Mouse (Mus musculus) megakaryocyte-erythroid progenitor cell, adult 5-6 weeks (primary cell): ENCODE results near the gene Srp72. TPM values are rescaled to one million over a fixed set of nuclear protein-coding genes. Genes with fewer than 3 reads are reported as not detected.
A peak's percentile ranks its signal among the peaks of the same experiment; 100 is the strongest.
"Not testable (repeated sequence)": the region's sequence is repeated elsewhere in the genome, so short reads cannot be mapped to it uniquely, and the experiment has no call there.

Experiments
- ATAC-seq: replicated peaks from 2 replicates; pipeline ENCODE4 v1.8.0; 2016; ENCODE audit warnings: mild to moderate bottlenecking, inconsistent platforms; ENCODE audit not compliant: severe bottlenecking, poor library complexity, low FRiP score, low TSS enrichment
- total RNA-seq, 2 experiments: library from RNA; stranded (forward) in 1 of 2; stranded (reverse) in 1 of 2; fragments of 200-1000, 215-1000 nt in 1 of 2; fragments of >200 nt in 1 of 2; fragmentation: Nextera tagmentation in 1 of 2; gene quantifications; 2 replicates each; pipeline ENCODE4 v1.2.3; 2014 to 2017

Srp72 gene
- total RNA-seq, 2 experiments from 2014 or later = 143 to 199 TPM

DNA sequence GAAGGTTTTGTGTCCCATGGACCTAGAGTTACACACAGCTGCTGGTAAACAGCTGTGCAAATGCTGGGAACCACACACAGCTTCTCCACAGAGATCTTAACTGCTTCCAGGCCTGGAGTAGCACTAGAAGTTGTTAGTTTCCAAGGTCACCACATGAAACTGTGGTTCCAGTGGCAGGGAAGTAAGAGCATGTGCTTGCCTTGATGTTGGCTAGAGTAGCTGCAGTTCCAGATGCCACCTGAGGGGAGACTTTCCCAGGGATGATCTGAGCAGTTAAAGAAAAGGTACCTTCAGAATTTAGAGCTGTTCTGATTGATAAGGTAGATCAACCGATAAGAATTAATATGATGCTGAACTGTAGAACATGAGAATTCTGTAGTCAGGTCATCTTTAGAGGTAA, 16.5 kb upstream of the Srp72 start:
- ATAC-seq = peak; percentile 63

DNA sequence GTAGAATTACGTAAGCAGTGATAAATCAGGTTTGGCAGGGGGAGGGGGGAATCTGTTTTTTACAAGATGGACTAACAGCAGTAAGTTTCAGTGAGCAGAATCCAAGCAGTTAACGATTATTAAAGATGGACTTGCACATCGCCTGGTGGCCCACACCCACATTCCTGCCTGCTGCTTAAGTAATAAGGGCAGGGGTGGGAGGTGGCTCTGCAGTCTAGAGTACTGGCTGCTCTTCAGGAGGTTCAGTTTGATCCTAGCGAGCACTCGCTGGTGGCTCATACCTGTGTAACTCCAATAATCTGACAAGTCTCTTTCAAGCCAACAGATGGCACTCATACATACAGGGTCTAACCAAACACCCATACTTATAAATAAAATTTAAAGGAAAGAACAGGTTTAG, 14.9 kb upstream of the Srp72 start:
- ATAC-seq = no peak

DNA sequence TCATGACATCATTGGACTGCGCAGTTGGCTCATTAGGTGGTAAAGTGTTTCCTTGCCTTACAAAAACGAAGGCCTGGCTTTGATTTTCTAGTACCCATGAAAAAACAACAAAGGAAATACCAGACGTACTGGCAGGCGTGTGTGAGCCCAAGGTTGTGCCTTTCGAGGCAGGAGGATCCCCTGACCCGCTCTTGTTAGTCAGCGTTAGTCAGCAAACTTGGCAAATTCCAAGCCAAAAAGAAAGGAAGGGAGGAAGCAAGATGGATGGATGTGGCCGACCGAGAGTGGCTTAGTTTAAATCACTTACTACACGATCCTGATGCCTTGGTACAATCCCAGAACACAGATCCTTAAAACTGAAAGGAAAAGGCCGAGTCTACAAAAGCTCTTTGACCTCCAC, 11.9 kb upstream of the Srp72 start:
- ATAC-seq = no peak

DNA sequence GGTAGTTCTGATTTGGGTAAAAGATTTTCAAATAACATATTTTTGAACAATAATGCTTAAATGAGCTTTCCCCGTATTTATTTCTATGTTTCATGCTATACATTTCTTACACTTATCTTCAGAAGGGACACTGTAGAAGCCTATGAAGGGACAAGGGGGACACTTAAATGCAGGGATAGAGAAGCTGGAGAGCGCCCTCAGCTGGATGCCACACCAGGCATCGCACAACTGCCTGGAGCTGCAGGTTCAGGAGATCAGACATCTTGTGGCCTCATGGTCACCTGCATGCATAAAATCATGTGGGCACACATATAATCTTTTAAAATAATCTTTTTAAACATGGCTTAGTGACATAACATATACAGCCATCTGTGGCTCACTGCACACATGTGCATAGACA, 9.8 kb upstream of the Srp72 start:
- no peak; the same call in 1 of the 2 replicates for ATAC-seq

DNA sequence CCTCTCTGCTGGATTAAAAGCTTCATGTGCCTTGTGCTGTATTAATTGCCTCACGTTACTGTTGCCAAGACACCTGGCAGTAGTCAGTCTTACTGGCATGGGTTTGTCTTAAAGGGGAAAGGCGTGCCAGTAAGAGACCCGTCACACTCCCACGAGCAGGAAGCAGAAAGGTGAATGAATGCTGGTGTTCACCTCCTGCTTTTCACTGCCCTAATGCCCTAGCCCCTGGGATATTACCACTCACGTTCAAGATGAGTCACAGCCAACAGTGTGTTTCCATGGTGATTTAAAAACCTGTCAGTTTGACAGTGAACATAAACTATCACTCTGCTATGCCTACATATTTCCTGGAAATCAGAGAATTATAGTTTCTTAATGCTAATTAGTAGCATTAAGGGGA, 5.2 kb upstream of the Srp72 start:
- no peak for ATAC-seq

DNA sequence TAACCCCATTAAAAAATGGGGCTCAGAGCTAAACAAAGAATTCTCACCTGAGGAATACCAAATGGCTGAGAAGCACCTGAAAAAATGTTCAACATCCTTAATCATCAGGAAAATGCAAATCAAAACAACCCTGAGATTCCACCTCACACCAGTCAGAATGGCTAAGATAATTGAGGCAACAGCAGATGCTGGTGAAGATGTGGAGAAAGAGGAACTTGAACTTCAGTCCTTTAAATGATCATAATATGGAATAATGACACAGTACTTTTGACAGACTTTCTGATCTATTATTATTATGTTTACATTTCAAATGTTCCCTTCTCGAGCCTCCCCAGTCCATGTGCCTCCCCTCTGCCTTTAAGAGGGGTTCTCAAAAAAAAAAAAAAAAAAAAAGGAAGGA, 3.4 kb upstream of the Srp72 start:
- not testable (repeated sequence) for ATAC-seq

DNA sequence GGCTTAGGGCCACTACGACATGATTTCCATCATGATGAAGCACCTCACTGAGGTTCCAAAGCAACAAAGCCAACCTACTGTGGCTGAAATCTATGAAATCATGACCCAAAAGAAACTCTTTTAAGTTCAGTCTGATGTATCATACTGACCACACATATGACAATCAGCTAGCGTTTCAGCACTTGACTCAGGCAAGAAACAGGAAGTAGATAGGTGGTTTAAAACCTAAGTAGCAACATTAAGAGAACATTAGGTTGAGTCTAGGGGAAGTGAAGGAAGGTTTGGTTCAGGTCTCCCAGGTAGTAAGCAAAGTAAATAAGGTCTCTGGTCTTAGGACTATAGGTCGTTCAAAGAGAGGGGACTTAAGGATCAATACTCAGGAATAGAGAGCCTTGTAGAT, 995 bp upstream of the Srp72 start:
- ATAC-seq = 0 out of 2 replicates have a peak, but pooled peaks have one; percentile 12

DNA sequence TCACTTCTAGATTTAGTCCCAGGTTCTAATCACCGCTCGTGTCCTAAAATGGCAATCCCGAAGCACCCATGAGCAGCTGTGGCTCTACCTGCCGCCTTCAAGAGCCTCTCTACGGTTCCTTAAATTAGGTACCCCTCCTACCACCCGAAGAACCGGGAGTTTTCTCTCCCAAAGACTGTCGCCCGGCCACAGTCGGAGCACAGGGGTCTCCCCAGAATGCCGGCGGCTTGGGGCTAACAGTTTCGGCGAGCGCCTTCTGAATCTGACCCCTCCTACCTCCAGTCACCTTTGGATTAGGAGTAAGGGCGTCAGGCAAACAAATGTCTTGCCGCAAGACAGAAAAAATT, 303 bp upstream of the Srp72 start:
- peak; percentile 29; the same call in 1 of the 2 replicates for ATAC-seq

DNA sequence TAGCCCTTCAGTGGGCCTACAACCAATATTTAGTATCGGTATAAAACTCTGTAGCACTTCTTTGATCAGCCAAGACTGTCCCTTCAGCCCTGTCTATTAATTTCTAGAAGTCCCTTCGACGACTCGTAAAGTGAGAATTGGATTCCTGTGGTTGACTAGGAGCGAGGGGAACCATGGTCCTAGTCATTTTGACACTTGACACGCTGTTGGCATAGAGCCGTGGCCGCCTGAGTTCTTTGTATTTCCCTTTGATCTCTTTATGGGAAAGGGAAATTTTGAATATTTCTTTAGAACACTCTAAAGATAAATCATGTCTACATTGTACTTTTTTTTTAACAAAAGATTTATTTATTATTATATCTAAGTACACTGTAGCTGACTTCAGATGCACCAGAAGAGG, 1.3 kb downstream of the Srp72 start:
- ATAC-seq = no peak

DNA sequence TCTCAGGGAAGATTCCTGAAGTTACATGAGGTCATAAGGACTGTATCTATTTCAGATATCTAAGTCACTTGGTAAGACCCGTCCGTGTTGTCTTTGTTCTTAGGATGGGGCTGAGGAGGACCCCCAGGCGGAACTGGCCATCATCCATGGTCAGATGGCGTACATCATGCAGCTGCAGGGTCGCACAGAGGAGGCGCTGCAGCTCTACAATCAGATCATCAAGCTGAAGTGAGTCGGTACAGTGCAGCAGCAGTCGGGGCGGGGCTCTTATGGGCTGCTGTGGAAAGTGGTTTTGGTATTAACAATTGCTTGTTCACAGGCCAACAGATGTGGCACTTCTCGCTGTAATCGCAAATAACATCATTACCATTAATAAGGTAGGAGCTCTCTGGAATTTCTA, 9.5 kb downstream of the Srp72 start:
- no peak for ATAC-seq

DNA sequence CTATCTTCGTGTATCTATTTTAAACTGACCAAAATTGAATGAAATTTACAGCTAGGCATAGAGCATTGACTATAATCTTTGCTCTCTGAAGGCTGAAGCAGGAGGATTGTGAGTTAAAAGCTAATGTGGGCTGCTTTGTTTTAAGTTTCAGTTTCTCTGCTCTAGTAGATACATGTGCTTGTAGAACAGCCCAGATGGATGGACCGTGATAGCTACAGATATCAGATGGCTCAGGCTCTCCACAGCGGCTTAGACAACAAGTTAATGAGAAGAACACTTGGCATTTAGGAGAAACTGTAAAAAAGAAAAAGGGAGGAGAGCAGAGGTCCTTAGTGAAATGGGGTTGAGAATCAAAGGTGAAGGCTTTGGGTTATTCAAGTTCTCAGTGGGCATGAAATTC, 16.3 kb downstream of the Srp72 start:
- ATAC-seq = peak; percentile 90

DNA sequence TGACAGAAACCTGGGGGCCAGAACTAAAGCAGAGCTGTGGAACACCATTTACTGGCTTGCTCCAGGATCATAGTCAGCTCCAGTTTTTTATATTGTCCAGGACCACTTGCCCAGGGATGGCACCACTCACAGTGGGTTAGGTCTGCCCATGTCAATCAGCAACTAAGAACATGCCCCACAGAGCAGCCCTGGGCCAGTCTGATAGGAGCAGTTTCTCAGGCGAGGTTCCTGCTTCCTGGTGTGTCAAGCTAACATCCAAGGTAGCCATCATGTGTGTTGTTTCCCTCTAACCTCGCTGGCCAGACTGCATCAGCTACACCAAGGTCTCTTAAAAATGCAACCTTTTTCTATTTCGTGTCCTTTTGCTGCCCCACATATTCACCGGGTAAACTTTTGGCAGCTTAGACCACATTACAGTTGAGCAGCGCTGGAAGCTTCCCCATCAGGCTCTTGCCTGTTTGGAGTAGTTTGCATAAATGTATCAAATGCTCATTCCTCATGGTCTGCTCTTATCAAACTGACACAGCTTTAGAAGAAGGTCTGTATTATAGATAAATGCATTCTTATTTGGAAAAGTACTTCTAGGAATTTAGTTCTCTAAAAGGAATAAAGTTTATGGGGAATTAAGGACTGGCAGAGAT, 18.8 kb downstream of the Srp72 start:
- ATAC-seq = peak; percentile 69

DNA sequence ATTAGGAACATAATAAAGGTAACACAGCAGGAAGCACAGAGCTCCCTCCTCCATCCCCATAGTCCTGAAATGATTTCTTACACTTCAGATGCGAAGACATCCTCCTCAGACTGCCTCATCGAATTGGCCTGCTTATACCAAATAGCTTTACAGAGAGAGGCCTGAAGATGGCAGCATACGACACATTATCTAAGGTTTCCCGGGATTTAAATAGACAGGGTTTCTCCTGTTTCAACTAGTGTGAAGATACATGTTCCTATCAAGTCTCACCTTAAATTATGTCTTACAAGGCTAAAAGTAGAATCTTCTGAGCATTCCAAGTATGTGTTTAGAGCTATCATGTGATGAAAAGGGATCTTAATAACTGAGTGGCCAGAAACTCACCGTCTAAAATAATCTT, 23.9 kb downstream of the Srp72 start:
- peak; percentile 59; the same call in 1 of the 2 replicates for ATAC-seq

DNA sequence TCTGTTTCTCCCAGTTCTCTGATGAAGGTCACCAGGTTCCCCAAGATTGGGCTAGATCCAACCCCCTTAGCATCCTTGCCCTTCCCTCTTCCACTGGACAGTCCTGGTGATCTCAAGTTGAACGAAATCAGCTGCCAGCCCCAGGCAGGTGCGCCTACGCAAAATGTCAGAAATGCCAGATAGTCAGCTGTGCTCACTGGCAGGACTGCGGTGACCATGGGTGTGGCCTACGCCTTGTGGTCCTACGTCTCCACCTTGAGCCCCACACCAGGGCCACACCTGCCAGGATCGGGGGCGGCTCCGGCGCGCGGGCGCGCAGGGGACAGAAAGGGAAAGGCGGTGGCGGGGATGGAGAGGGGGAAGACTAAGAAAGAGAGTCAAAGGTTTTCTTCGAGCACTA, 26.7 kb downstream of the Srp72 start:
- ATAC-seq = no peak

DNA sequence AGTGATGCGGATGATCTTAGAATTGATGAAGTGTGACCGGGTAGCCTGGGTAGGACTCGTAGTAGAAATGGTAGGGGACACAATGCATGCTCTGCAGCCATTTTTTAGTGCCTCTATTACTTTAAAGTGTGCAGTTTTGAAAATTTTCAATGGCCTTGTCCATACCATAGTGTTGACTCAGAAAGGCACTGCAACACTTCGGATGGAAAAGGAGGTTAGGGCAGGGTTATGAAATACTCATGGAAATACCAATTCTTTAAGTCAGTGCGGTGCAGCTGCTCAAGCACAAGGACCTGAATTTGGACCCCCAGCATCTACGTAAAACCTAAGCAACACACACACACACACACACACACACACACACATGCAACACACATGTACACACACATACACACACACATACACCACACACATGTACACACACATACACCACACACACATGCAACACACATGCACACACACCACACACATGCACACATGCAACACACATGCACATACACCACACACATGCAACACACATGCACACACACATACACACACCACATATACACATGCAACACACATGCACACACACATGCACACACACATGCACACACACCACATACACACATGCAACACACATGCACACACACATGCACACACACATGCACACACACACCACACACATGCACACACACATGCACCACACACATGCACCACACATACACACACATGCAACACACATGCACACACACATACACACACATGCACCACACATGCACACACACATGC, 29.8 kb downstream of the Srp72 start, which contains the start of gene Arl9:
TSS of gene Arl9 (plus strand) at position 5 of the 771 bp plus-strand sequence.
- no peak for ATAC-seq

DNA sequence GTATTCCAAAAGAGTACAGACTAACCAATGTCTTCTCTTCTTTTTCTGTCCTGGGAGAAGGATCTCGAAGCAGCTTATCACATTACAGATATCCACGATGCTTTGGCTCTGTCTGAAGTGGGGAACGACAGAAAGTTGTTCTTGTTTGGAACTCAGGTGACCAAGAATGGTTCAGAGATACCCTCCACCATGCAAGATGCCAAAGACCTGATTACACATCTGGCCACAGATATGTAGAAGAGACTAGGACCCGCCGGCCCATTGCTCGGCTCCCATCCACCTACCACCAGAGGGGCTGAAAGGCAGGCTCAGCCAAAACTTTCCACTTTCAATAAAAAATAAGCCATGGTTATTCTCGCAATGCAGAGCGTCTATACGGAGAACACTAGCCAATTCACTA, 35.9 kb downstream of the Srp72 start:
- ATAC-seq = no peak

DNA sequence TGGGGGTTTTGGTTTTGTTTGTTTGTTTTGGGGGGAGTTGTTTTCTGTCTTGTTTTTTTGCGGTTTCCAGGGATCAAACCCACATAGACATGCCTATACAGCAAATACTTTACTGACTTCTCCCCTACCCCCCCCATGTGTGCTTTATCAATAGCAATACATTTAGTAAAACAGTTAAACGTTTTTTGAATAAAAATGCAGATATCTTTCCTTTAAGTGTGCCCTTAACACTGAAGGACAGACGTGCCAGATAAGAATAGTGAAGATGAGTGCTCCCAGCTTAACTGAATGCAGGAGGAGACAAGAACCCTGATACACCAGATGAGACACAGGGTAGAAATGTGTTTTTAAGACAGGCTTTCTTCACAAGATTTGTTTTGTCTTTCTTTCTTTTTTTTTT, 36.6 kb downstream of the Srp72 start:
- peak; percentile 65 for ATAC-seq

DNA sequence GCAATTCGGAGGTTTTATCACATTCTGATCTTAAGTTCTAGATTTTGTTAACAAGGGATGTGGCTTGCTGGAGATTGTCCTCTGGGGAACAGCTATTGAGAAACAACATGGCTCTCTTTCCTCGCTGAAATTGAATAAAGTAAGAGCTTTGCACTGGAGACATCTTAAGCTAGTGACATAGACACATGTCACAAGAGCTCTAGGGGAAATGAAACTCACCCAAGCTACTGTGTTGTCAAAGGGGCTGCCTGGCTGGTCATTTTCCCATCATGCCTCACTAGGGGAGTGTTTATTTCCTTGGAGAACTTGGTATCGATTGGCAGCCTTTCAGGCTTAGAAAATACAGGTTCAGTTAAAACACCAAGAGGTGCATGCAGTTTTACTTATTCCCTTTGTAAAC, 38.7 kb downstream of the Srp72 start:
- no peak for ATAC-seq

DNA sequence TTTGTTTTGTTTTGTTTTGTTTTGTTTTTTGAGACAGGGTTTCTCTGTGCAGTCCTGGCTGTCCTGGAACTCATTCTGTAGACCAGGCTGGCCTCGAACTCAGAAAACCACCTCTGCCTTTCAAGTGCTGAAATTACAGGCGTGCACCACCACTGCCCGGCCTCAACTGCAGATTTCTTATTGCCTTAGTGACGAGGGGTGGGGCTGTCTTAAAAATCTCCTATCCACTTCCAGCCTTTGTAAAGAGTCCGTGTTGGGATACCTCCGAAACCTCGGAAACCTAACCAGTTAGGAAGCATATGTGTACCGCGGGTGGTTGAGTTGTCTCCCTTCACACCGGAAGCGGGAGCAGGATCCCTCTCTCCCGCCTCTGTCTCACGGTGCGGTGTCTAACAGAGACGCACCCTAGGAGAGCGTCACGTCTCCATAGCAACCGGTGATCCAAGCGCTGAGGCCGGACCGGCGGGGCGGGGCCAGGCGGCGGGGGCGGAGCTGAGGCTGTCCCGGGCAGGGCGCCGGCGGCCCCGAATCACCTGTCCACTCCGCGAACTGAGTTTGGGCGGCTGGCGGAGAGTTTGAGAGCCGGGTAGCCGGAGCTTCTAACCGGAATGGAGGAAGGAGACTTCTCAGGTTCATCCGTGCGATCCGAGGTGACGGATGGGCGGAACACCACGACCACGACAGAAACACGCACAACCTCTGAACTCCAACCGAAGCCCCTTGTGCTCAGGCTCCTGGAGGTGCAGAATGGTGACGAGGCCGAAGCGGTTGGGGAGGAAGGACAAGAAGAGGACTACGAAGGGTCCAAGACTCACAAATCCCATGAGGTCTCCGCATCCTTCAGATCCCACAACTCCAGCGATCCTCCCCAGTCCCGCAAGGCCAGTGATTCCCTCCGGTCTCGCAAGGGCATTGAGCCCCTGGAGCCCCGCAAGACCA, 41.3 kb downstream of the Srp72 start, which contains the start of gene Thegl:
TSS of gene Thegl (plus strand) at position 480 of the 939 bp plus-strand sequence.
- ATAC-seq = peak; percentile 99

DNA sequence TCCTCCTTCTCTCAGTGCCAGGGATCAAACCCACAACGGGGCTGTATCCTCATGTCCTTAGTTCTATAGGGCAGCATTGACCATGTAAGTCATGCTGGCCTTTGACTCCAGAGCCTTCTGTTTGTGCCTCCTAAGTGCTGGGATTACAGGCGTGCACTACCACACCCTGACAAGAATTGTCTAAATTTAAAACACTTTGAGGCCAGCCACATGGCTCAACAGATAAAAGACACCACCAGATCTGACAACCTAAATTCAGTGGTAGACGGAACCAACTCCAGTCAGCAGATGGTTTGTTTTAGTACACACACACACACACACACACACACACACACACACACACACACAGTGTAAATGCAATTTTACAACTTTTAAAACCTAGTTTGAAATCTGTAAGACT, 53.6 kb downstream of the Srp72 start:
- peak; percentile 75 for ATAC-seq
